Mouse (Mus musculus): ENCODE results near the gene Ebf3. TPM values are rescaled to one million over a fixed set of nuclear protein-coding genes. Genes with fewer than 3 reads are reported as not detected.
A peak's percentile ranks its signal among the peaks of the same experiment; 100 is the strongest.

The Ebf3 gene
- total and polyA plus RNA-seq, 2 experiments from 2014 or later: 7.1 to 90.4 TPM

DNA sequence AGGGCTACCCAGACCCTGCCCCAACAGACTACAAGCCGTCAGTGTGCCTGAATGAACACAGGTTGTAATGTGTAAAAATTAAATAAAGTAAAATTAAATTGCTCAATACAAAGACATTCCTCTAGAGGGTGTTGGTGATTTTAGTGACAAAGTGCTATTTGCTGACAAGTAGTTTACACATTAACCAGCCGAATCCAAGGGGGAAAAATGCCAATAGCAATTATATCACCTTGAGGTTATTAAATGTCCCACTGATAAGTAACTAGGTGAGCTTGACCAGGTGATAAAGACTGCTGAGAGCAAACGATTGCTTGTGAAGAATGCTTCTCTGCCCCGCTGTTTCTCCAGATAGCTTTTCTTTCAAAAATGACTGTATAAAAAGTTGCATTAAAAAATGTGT, 102.9 kb downstream of the Ebf3 start:
- WGBS: 63% methylated on average over 4 of the region's 4 CpGs
- H3K27ac ChIP-seq (ENCODE audit: low read depth, low read length): no peak overlapping the region
- no peaks in the 10 kb centered on the region for H3K27me3 ChIP-seq (ENCODE audit: insufficient read depth, low read length)

DNA sequence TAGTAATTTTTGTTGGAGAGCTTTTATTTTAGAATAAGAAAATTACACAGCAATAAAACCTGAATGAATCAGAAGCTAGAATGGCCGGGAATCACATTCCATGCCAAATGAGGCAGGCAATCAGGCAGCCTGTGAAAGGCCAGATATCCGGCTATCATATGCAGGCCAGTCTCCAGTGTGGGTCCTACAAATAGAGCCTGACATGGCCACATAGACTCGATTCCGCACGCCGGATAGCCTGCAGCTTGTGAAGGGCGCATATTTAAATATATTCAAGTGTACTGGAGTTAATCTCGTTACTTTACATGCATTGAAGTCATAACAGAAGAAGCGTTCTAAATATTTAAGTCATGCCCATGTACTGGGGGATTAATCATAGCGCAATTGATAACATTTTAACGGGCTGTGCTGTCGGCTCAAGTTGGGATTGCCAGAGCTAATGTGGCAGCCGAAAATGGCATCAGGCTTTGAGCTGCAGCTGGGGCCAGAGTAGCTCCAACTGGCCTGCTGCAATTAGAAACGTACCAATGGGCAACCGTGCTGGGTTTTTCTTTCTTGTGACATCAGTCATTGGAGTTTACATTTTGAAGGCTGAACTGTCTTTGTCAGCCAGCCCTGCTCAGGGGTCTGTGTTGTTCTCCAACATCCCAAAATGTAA, 104.4 kb downstream of the Ebf3 start:
- Histone ChIP-seq H3K36me3 (ENCODE audit: insufficient read depth, low read length) (no peaks in the 10 kb centered on the region), H3K9ac (replicated peaks; ENCODE audit: low read length, poor library complexity, severe bottlenecking) (no peak overlapping the region), H3K9me3 (ENCODE audit: low read length) (no peaks in the 10 kb centered on the region), H3K4me1 (ENCODE audit: insufficient read depth, low read length) (no peaks in the 10 kb centered on the region), H3K27ac (ENCODE audit: low read depth, low read length) (no peak overlapping the region), H3K4me2 (ENCODE audit: low read depth, low read length, poor library complexity, severe bottlenecking) (no peak overlapping the region), H3K27me3 (ENCODE audit: insufficient read depth, low read length) (no peaks in the 10 kb centered on the region), H3K4me3 (ENCODE audit: low read depth, low read length) (no peak overlapping the region)
- WGBS: 38% methylated on average over 15 of the region's 15 CpGs
- TF ChIP-seq CTCF (IDR thresholded peaks at IDR 0.05): no peak
- no peak for DNase-seq (ENCODE audit: low spot score)
- no peak for ATAC-seq (ENCODE audit: low FRiP score)

More for the DNA sequence above, 102.9 kb downstream of the Ebf3 start:
- peak; percentile 49 for TF ChIP-seq CTCF (IDR thresholded peaks at IDR 0.05)
- H3K9ac ChIP-seq (replicated peaks; ENCODE audit: low read length, poor library complexity, severe bottlenecking): no peak overlapping the region
- no peak overlapping the region for H3K4me2 ChIP-seq (ENCODE audit: low read depth, low read length, poor library complexity, severe bottlenecking)
- H3K4me1 ChIP-seq (ENCODE audit: insufficient read depth, low read length): no peaks in the 10 kb centered on the region
- DNase-seq (ENCODE audit: low spot score): no peak
- H3K4me3 ChIP-seq (ENCODE audit: low read depth, low read length): no peak overlapping the region
- no peaks in the 10 kb centered on the region for H3K9me3 ChIP-seq (ENCODE audit: low read length)
- ATAC-seq (ENCODE audit: low FRiP score): no peak
- no peaks in the 10 kb centered on the region for H3K36me3 ChIP-seq (ENCODE audit: insufficient read depth, low read length)

DNA sequence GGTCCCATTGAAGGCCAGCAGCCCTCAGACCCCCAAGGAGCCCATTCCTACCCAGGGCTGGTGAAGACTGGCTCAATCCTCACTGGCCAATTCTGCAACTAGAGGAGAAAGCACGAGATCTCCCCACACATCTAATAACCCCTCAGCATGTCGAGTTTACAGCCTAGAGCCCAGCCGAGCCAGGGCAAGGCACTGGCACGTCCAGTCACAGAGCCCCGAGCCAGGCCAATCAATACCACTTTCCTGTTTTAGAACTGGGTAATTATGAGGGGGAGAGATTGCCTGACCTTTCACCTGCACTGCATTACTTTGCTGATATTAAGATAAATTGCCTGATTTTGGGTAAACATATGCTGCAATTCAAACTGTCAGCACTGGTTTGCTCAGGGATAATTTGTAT, 105.7 kb downstream of the Ebf3 start:
- Histone ChIP-seq H3K27me3 (ENCODE audit: insufficient read depth, low read length) (no peaks in the 10 kb centered on the region), H3K27ac (ENCODE audit: low read depth, low read length) (no peak overlapping the region), H3K9ac (replicated peaks; ENCODE audit: low read length, poor library complexity, severe bottlenecking) (no peak overlapping the region), H3K36me3 (ENCODE audit: insufficient read depth, low read length) (no peaks in the 10 kb centered on the region), H3K4me3 (ENCODE audit: low read depth, low read length) (no peak overlapping the region), H3K4me2 (ENCODE audit: low read depth, low read length, poor library complexity, severe bottlenecking) (no peak overlapping the region), H3K9me3 (ENCODE audit: low read length) (no peaks in the 10 kb centered on the region), H3K4me1 (ENCODE audit: insufficient read depth, low read length) (no peaks in the 10 kb centered on the region)
- DNase-seq (ENCODE audit: low spot score) (no peak), ATAC-seq (ENCODE audit: low FRiP score) (no peak)
- TF ChIP-seq CTCF (IDR thresholded peaks at IDR 0.05): no peak
- 81% methylated on average over 5 of the region's 5 CpGs for WGBS

DNA sequence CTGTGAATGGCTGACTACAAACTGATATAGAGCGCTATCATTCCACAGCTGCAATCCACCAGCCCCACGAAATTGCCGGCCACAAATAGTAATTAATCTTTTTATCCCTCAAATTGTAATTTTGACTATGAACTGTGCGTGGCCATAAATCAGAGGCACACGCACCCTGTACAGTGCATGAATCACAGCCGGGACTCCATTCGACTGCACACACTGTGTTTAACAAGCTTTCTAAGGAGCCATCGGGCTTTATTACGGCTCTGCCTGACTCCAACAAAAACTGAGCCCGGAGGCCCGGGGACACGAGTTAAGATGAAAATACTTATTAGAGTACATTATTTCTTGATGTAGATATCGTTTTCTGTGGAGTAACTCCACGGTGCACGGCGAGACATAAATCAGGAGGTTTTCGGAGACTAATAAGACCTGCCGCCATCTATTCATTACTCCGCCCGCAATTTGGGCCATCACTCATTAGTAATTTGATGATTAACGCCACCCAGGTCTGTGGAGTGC, 107.4 kb downstream of the Ebf3 start:
- ATAC-seq (ENCODE audit: low FRiP score): no peak
- no peak for TF ChIP-seq CTCF (IDR thresholded peaks at IDR 0.05)
- 72% methylated on average over 21 of the region's 21 CpGs for WGBS
- Histone ChIP-seq H3K27me3 (ENCODE audit: insufficient read depth, low read length) (no peaks in the 10 kb centered on the region), H3K9me3 (ENCODE audit: low read length) (no peaks in the 10 kb centered on the region), H3K4me2 (ENCODE audit: low read depth, low read length, poor library complexity, severe bottlenecking) (no peak overlapping the region), H3K9ac (replicated peaks; ENCODE audit: low read length, poor library complexity, severe bottlenecking) (no peak overlapping the region), H3K27ac (ENCODE audit: low read depth, low read length) (0 out of 2 replicates have a peak overlapping the region, but pooled peaks have one; percentile 4), H3K4me3 (ENCODE audit: low read depth, low read length) (no peak overlapping the region), H3K4me1 (ENCODE audit: insufficient read depth, low read length) (no peaks in the 10 kb centered on the region), H3K36me3 (ENCODE audit: insufficient read depth, low read length) (no peaks in the 10 kb centered on the region)
- no peak for DNase-seq (ENCODE audit: low spot score)

DNA sequence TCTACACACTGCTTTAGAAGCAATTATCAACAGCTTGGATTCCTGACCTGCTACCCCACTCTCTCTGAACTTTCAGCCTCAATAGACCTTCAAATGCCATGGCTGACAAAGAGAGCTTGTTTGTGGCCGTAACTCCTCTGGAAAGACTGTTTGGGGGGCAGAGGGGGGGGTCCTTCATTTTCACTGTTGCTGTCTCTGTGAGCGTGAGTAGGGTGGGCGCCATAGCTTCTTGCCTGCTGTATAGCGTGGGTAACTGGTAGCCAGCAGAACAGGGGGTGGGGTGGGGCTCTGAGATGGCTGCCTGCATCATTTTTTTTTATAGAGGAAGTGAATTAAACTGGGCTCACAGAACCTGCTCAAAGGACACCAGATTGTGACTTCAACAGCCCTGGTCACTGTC, 114.7 kb downstream of the Ebf3 start:
- TF ChIP-seq CTCF (IDR thresholded peaks at IDR 0.05): no peak
- Histone ChIP-seq H3K4me3 (ENCODE audit: low read depth, low read length) (no peak overlapping the region), H3K9me3 (ENCODE audit: low read length) (no peaks in the 10 kb centered on the region), H3K4me2 (ENCODE audit: low read depth, low read length, poor library complexity, severe bottlenecking) (no peak overlapping the region), H3K4me1 (ENCODE audit: insufficient read depth, low read length) (no peaks in the 10 kb centered on the region), H3K27me3 (ENCODE audit: insufficient read depth, low read length) (no peaks in the 10 kb centered on the region), H3K9ac (replicated peaks; ENCODE audit: low read length, poor library complexity, severe bottlenecking) (no peak overlapping the region), H3K36me3 (ENCODE audit: insufficient read depth, low read length) (no peaks in the 10 kb centered on the region; the same call in 1 of the 2 replicates), H3K27ac (ENCODE audit: low read depth, low read length) (no peak overlapping the region)
- WGBS: 86% methylated on average over 4 of the region's 4 CpGs
- no peak for DNase-seq (ENCODE audit: low spot score)
- no peak for ATAC-seq (ENCODE audit: low FRiP score)

DNA sequence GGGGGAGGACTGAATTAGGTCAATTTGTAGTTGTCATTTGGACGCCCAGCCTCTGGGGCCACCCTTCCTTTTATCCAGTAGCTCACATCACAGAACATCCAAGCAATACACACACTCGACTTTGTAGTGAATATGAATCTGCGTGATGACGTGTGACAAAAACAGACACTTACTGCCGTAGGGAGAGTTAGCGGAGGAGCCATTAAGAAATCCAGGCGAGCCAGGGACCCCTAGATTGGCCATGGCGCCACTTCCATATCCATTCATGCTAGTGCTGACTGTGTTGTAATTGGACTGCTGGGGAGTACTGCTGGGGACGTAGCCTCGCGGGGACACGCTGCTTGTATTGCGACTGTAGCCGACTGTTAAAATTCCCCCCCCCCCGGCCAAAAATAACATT, 115.3 kb downstream of the Ebf3 start:
- H3K9me3 ChIP-seq (ENCODE audit: low read length): no peaks in the 10 kb centered on the region
- no peak for ATAC-seq (ENCODE audit: low FRiP score)
- DNase-seq (ENCODE audit: low spot score): no peak
- no peak overlapping the region for H3K4me3 ChIP-seq (ENCODE audit: low read depth, low read length)
- 86% methylated on average over 15 of the region's 15 CpGs for WGBS
- no peak overlapping the region for H3K27ac ChIP-seq (ENCODE audit: low read depth, low read length)
- H3K36me3 ChIP-seq (ENCODE audit: insufficient read depth, low read length): no peaks in the 10 kb centered on the region; the same call in 1 of the 2 replicates
- TF ChIP-seq CTCF (IDR thresholded peaks at IDR 0.05): no peak
- H3K4me1 ChIP-seq (ENCODE audit: insufficient read depth, low read length): no peaks in the 10 kb centered on the region
- no peaks in the 10 kb centered on the region for H3K27me3 ChIP-seq (ENCODE audit: insufficient read depth, low read length)
- H3K4me2 ChIP-seq (ENCODE audit: low read depth, low read length, poor library complexity, severe bottlenecking): no peak overlapping the region
- H3K9ac ChIP-seq (replicated peaks; ENCODE audit: low read length, poor library complexity, severe bottlenecking): no peak overlapping the region
